ENCODE assay signal across 18 mouse cellular contexts in the genomic region with DNA sequence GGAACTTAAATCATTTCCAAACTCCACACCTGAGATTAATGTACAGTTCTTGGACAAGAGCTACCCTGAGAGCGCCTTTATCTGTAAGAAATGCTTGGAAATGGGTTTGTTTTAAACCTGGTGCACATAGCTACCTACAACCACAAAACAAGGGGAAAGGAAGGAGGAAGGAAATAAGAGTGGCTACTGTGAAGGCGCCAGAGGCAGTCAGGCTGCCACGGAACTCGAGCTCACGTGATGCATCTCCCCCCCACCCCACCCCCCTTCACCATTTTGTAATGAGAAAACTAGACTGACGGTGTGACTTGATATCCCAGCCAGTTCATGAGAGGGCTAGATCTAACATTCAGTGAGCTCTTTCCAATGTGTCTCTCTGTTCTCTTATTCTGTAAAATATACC.
"Had no signal": no experiment of that assay in that cellular context is flagged by ENCODE, and none has a peak within 500 bp of the region (broad histone marks: within the 10 kb centered on the region; RNA-seq: fewer than 3 reads in every experiment).

No protein-coding gene starts in this region.

- H3K36me3 ChIP-seq: midbrain, embryonic 13.5 days; midbrain, embryonic 15.5 days; neural tube, embryonic 13.5 days; neural tube, embryonic 15.5 days had no signal

- H3K27ac ChIP-seq: midbrain, embryonic 13.5 days; midbrain, embryonic 15.5 days; neural tube, embryonic 13.5 days; neural tube, embryonic 15.5 days had no signal

- H3K4me2 ChIP-seq: lung, embryonic 14.5 days; midbrain, embryonic 11.5 days; midbrain, embryonic 13.5 days; midbrain, embryonic 15.5 days; neural tube, embryonic 13.5 days; neural tube, embryonic 15.5 days had no signal

- H3K4me1 ChIP-seq: midbrain, embryonic 13.5 days; midbrain, embryonic 15.5 days; neural tube, embryonic 15.5 days had no signal

- H3K27me3 ChIP-seq: megakaryocyte, embryonic 14.5 days; midbrain, embryonic 13.5 days; midbrain, embryonic 15.5 days; neural tube, embryonic 13.5 days; neural tube, embryonic 15.5 days had no signal

- DNase-seq: lung, adult 18-20 months; lung, embryonic 14.5 days; lung, postnatal 10 days; lung, postnatal 4 days; retina, postnatal 1 day; right cerebral cortex, adult 18-20 months; right cerebral cortex, postnatal 25 days; right cerebral cortex, postnatal 4 days; spleen, adult 18-20 months; thymus, adult 18-20 months; thymus, postnatal 14 days; thymus, postnatal 36 days had no signal

- H3K9ac ChIP-seq: lung, embryonic 14.5 days; midbrain, embryonic 13.5 days; midbrain, embryonic 15.5 days; neural tube, embryonic 13.5 days; neural tube, embryonic 15.5 days had no signal

- ATAC-seq: midbrain, embryonic 13.5 days; midbrain, embryonic 15.5 days had no signal

- H3K4me3 ChIP-seq: megakaryocyte, embryonic 14.5 days; midbrain, embryonic 13.5 days; midbrain, embryonic 15.5 days; neural tube, embryonic 13.5 days; neural tube, embryonic 15.5 days had no signal

- H3K9me3 ChIP-seq: megakaryocyte, embryonic 14.5 days; midbrain, embryonic 13.5 days; midbrain, embryonic 15.5 days; neural tube, embryonic 13.5 days; neural tube, embryonic 15.5 days had no signal
